18 mouse cellular contexts compared by ENCODE assay signal in the genomic region with DNA sequence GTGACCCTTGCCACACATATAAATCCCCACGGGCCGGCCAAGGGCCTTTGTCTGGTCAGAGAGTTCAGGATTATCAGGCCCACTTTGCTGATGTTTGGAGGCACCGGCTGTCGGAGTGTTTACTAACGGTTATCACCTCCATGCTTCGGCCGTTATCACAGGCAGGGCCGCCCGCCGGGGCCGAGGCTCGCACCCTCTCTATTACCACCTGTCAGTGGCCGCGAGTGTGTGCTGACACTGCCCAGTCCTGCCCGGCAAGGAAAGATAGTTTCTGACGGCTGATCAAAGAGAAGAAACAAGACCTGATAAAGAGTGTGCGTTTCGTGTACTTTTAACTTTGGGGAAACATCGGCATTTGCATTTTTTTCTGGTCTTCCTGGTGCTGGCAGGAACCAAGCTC. TPM values are rescaled to one million over a fixed set of nuclear protein-coding genes. Genes with fewer than 3 reads are reported as not detected.
DNase-seq lines count a peak whose midpoint lies in the region; ATAC-seq and TF ChIP-seq lines count a peak whose summit lies in the region.
"Had no signal": no experiment of that assay in that cellular context is flagged by ENCODE, and none has a peak within 500 bp of the region (broad histone marks: within the 10 kb centered on the region; RNA-seq: fewer than 3 reads in every experiment).

No protein-coding gene starts in this region.

- peak; percentile 95 for TF ChIP-seq EP300 in heart, postnatal 0 days (IDR thresholded peaks at IDR 0.05; ENCODE audit: low read depth)

- no peaks in the 10 kb centered on the region for H3K79me2 ChIP-seq in liver, adult 2 months (ENCODE audit: control insufficient read depth, insufficient read depth, low read length)

- DNase-seq in heart, adult 11 months: peak; percentile 96
- no peak for DNase-seq in heart, adult 8-10 months (ENCODE audit: low spot score)
- DNase-seq in embryonic facial prominence, embryonic 14.5 days (ENCODE audit: low spot score): no peak
- DNase-seq in heart, postnatal 0 days (ENCODE audit: low spot score): peak; percentile 64
- DNase-seq in liver, adult 2 months (ENCODE audit: extremely low read depth, low read depth, low spot score): peak; percentile 33
- DNase-seq in cerebellum, postnatal 4 days (ENCODE audit: low spot score in 2 of 2): no peak
- no peak for DNase-seq in adrenal gland, postnatal 4 days (ENCODE audit: low spot score in 2 of 2)
- DNase-seq: right cerebral cortex, adult 18-20 months had no signal

- H3K27me3 ChIP-seq in embryonic facial prominence, embryonic 14.5 days (replicated peaks; ENCODE audit: control insufficient read depth, insufficient read depth, low read length): no peaks in the 10 kb centered on the region
- H3K27me3 ChIP-seq in heart, postnatal 0 days (ENCODE audit: control insufficient read depth, insufficient read depth, low read length): peaks cover 54% of the 10 kb centered on the region
- no peaks in the 10 kb centered on the region for H3K27me3 ChIP-seq in liver, adult 2 months (ENCODE audit: control insufficient read depth, insufficient read depth, low read length)
- no peaks in the 10 kb centered on the region for H3K27me3 ChIP-seq in midbrain, embryonic 13.5 days
- H3K27me3 ChIP-seq: midbrain, embryonic 12.5 days had no signal

- no peak overlapping the region for H3K4me3 ChIP-seq in embryonic facial prominence, embryonic 14.5 days (ENCODE audit: low read depth, low read length)
- no peak overlapping the region for H3K4me3 ChIP-seq in heart, postnatal 0 days (ENCODE audit: low read depth, low read length)
- H3K4me3 ChIP-seq in liver, adult 2 months (ENCODE audit: insufficient read depth, low read depth, low read length): no peak overlapping the region
- no peak overlapping the region for H3K4me3 ChIP-seq in midbrain, embryonic 13.5 days (replicated peaks)
- H3K4me3 ChIP-seq: limb, embryonic 12.5 days; midbrain, embryonic 12.5 days had no signal

- no peak overlapping the region for H3K9ac ChIP-seq in embryonic facial prominence, embryonic 14.5 days (ENCODE audit: low read depth, low read length)
- H3K9ac ChIP-seq in heart, postnatal 0 days (replicated peaks; ENCODE audit: low read depth, low read length): no peak overlapping the region
- no peak overlapping the region for H3K9ac ChIP-seq in liver, adult 2 months (ENCODE audit: low read depth, low read length)
- H3K9ac ChIP-seq in midbrain, embryonic 13.5 days (replicated peaks): no peak overlapping the region
- H3K9ac ChIP-seq: limb, embryonic 12.5 days; midbrain, embryonic 12.5 days had no signal

- H3K27ac ChIP-seq in embryonic facial prominence, embryonic 14.5 days (replicated peaks; ENCODE audit: low read depth, low read length): no peak overlapping the region
- no peak overlapping the region for H3K27ac ChIP-seq in heart, postnatal 0 days (ENCODE audit: low read depth)
- no peak overlapping the region for H3K27ac ChIP-seq in liver, adult 2 months (replicated peaks; ENCODE audit: insufficient read depth, low read depth, low read length)
- H3K27ac ChIP-seq in midbrain, embryonic 13.5 days: no peak overlapping the region
- H3K27ac ChIP-seq: limb, embryonic 12.5 days; midbrain, embryonic 12.5 days had no signal

- no peak for TF ChIP-seq POLR2A in liver, adult 2 months (IDR thresholded peaks at IDR 0.05; ENCODE audit: extremely low read depth, insufficient read depth, low read length)

- H3K4me2 ChIP-seq in embryonic facial prominence, embryonic 14.5 days (ENCODE audit: low read depth, low read length): no peak overlapping the region
- H3K4me2 ChIP-seq in heart, postnatal 0 days (ENCODE audit: low read depth, low read length): peak overlapping the region; percentile 36; the same call in 1 of the 2 replicates
- no peak overlapping the region for H3K4me2 ChIP-seq in midbrain, embryonic 13.5 days (replicated peaks)
- H3K4me2 ChIP-seq: limb, embryonic 12.5 days; midbrain, embryonic 12.5 days had no signal

- no peaks in the 10 kb centered on the region for H3K4me1 ChIP-seq in embryonic facial prominence, embryonic 14.5 days (ENCODE audit: control insufficient read depth, insufficient read depth, low read length)
- H3K4me1 ChIP-seq in heart, postnatal 0 days (ENCODE audit: control insufficient read depth, insufficient read depth): peaks cover 25% of the 10 kb centered on the region
- H3K4me1 ChIP-seq in liver, adult 2 months (ENCODE audit: control insufficient read depth, insufficient read depth, low read length): no peaks in the 10 kb centered on the region
- H3K4me1 ChIP-seq in midbrain, embryonic 13.5 days (replicated peaks): no peaks in the 10 kb centered on the region
- H3K4me1 ChIP-seq: midbrain, embryonic 12.5 days had no signal

- TF ChIP-seq CTCF in heart, postnatal 0 days (IDR thresholded peaks at IDR 0.05; ENCODE audit: low read depth): no peak
- TF ChIP-seq CTCF in liver, adult 2 months (IDR thresholded peaks at IDR 0.05; ENCODE audit: low read depth, low read length): no peak

- ATAC-seq in embryonic facial prominence, embryonic 14.5 days (ENCODE audit: low read depth): peak; percentile 35; the same call in 1 of the 2 replicates
- peak; percentile 88 for ATAC-seq in heart, postnatal 0 days (ENCODE audit: insufficient read depth, low read depth)
- no peak for ATAC-seq in midbrain, embryonic 13.5 days
- ATAC-seq: activated CD4-positive, CD25-positive, alpha-beta regulatory T cell, adult 4 months; forebrain, embryonic 14.5 days had no signal

- no peaks in the 10 kb centered on the region for H3K36me3 ChIP-seq in embryonic facial prominence, embryonic 14.5 days (ENCODE audit: control insufficient read depth, insufficient read depth, low read length)
- no peaks in the 10 kb centered on the region for H3K36me3 ChIP-seq in heart, postnatal 0 days (replicated peaks; ENCODE audit: control insufficient read depth, insufficient read depth, low read length)
- H3K36me3 ChIP-seq in liver, adult 2 months (ENCODE audit: control insufficient read depth, insufficient read depth, low read length): no peaks in the 10 kb centered on the region
- H3K36me3 ChIP-seq in midbrain, embryonic 13.5 days: no peaks in the 10 kb centered on the region
- H3K36me3 ChIP-seq: limb, embryonic 12.5 days; midbrain, embryonic 12.5 days had no signal

- no peaks in the 10 kb centered on the region for H3K9me3 ChIP-seq in embryonic facial prominence, embryonic 14.5 days (ENCODE audit: control insufficient read depth, low read length)
- H3K9me3 ChIP-seq in heart, postnatal 0 days (replicated peaks; ENCODE audit: control insufficient read depth, low read length): no peaks in the 10 kb centered on the region
- no peaks in the 10 kb centered on the region for H3K9me3 ChIP-seq in midbrain, embryonic 13.5 days
- H3K9me3 ChIP-seq: limb, embryonic 12.5 days; midbrain, embryonic 12.5 days had no signal

- 56% methylated on average over 19 of the region's 19 CpGs for WGBS in embryonic facial prominence, embryonic 14.5 days
- WGBS in heart, postnatal 0 days: 10% methylated on average over 19 of the region's 19 CpGs
- 29% methylated on average over 19 of the region's 19 CpGs for WGBS in liver, adult 2 months
- 72% methylated on average over 19 of the region's 19 CpGs for WGBS in midbrain, embryonic 13.5 days

RNA-seq across cellular contexts. Expression of gene Tbx2, which starts 32.5 kb away (rescaled TPM):
- 1 to 10 TPM; 4.1 to 6.6 (median 4.7) TPM for total RNA-seq in heart, adult 8-10 months (2022)
- 6.3 and 6.5 TPM in 2 replicates for polyA plus RNA-seq in embryonic facial prominence, embryonic 14.5 days (2014; fragmentation: Nextera tagmentation; extraction: Ambion mirVana)
- 8.5 and 12.0 TPM in 2 replicates for total RNA-seq in heart, postnatal 0 days (2014; rRNA removed; ENCODE audit: low replicate concordance)
- 1.3 TPM in 2 replicates for polyA plus RNA-seq in heart, postnatal 0 days (2015; fragmentation: Nextera tagmentation; extraction: Ambion mirVana)
- 1.3 and 1.4 TPM in 2 replicates for total RNA-seq in liver, adult 2 months (2014; rRNA removed)
- 2.4 and 3.0 TPM in 2 replicates for polyA plus RNA-seq in liver, adult 2 months (2012; rRNA removed)
- 10 to 100 TPM; 63.3 TPM for total RNA-seq in adrenal gland, postnatal 4 days (2021)
- 0.44 and 0.57 TPM in 2 replicates for polyA plus RNA-seq in midbrain, embryonic 13.5 days (2015; fragmentation: Nextera tagmentation; extraction: Ambion mirVana)
- total RNA-seq: MEL had no signal

RNA-seq across cellular contexts. Expression of gene Gm11444, which starts 50.3 kb away (rescaled TPM):
- not detected for total RNA-seq in heart, adult 8-10 months (2022)
- not detected in 2 replicates for polyA plus RNA-seq in embryonic facial prominence, embryonic 14.5 days (2014; fragmentation: Nextera tagmentation; extraction: Ambion mirVana)
- total RNA-seq in heart, postnatal 0 days (2014; rRNA removed; ENCODE audit: low replicate concordance): not detected in 2 replicates
- polyA plus RNA-seq in heart, postnatal 0 days (2015; fragmentation: Nextera tagmentation; extraction: Ambion mirVana): not detected in 2 replicates
- not detected in 2 replicates for total RNA-seq in liver, adult 2 months (2014; rRNA removed)
- polyA plus RNA-seq in liver, adult 2 months (2012; rRNA removed): not detected in 2 replicates
- total RNA-seq in adrenal gland, postnatal 4 days (2021): not detected
- polyA plus RNA-seq in midbrain, embryonic 13.5 days (2015; fragmentation: Nextera tagmentation; extraction: Ambion mirVana): not detected in 2 replicates
- total RNA-seq: gastrocnemius, postnatal 4 days; layer of hippocampus, adult 8-10 months; MEL had no signal
- polyA plus RNA-seq: cortical plate, adult 2 months; forebrain, embryonic 14.5 days; limb, embryonic 12.5 days; midbrain, embryonic 12.5 days; neural tube, embryonic 11.5 days had no signal

Comparison
In these comparisons a context has a peak if more than half of its experiments do, and no peak if none do; other contexts are left out.
1. DNase-seq: peak in heart, adult 11 months (single experiment), heart, postnatal 0 days (single experiment) and liver, adult 2 months (single experiment); none in heart, adult 8-10 months (single experiment), embryonic facial prominence, embryonic 14.5 days (single experiment), cerebellum, postnatal 4 days (0 of 2) and adrenal gland, postnatal 4 days (0 of 2).